Mouse (Mus musculus) splenic B cell, adult 2 months (primary cell): ENCODE measurements around the gene Rnf2.
A peak's percentile ranks its signal among the peaks of the same experiment; 100 is the strongest.
"Not testable (repeated sequence)": the region's sequence is repeated elsewhere in the genome, so short reads cannot be mapped to it uniquely, and the experiment has no call there.

ENCODE experiments used
- DNase-seq: peaks from one replicate; pipeline ENCODE4 v3.0.0-alpha.2; 2011; ENCODE audit warnings: low read depth, low spot score
- H3K27me3 ChIP-seq: 2 replicates; pipeline ENCODE4 v1.6.1; 2012; ENCODE audit warnings: mild to moderate bottlenecking, low read length, moderate library complexity, mixed read lengths; ENCODE audit not compliant: control insufficient read depth, poor library complexity, insufficient read depth, severe bottlenecking
- H3K36me3 ChIP-seq: 2 replicates; pipeline ENCODE4 v1.6.1; 2012; ENCODE audit warnings: mild to moderate bottlenecking, low read length, moderate library complexity, mixed read lengths; ENCODE audit not compliant: control insufficient read depth, poor library complexity, insufficient read depth, severe bottlenecking

The Rnf2 gene

GRCm38 (mm10) chr1:151497942-151498341 lies 2.8 kb downstream of the Rnf2 start:
- DNase-seq, result no peak
- Histone ChIP-seq H3K27me3 (no peaks in the 10 kb centered on the region), H3K36me3 (no peaks in the 10 kb centered on the region)

- DNase-seq, result peak; percentile 63
These were observed 3.7 kb downstream of the Rnf2 start for GRCm38 (mm10) chr1:151497028-151497427.

DNA sequence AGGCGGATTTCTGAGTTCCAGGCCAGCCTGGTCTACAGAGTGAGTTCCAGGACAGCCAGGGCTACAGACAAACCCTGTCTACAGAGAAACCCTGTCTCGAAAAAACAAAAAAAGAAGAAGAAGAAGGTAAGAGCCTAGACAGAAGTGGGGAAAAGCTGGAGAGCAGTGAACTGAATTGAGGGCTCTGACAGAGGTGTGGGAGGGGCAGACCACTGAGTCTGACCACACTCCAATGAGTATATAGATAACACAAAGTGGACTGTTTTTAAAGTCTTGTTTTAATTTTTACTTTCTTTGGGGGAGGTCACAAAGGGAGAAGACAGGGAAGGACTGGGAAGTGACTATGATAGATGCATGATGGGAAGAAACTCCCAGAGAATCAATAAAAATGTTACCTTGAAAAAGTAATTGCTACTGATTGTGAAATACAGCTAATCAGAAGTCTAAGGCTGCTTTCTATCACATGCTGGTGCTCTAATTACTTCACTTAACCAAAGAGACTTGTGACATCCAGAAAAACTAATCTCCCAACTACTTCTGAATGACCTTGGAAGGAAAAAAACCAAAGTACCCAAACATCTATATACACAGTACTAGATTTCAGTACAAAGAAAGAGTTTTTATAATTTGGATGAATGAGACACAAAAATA lies 5.0 kb downstream of the Rnf2 start:
- H3K27me3 ChIP-seq, result no peaks in the 10 kb centered on the region
- H3K36me3 ChIP-seq, result no peaks in the 10 kb centered on the region
- DNase-seq, result no peak

More at GRCm38 (mm10) chr1:151497028-151497427, 3.7 kb downstream of the Rnf2 start:
- H3K27me3 ChIP-seq, result no peaks in the 10 kb centered on the region
- no peaks in the 10 kb centered on the region for H3K36me3 ChIP-seq

DNA sequence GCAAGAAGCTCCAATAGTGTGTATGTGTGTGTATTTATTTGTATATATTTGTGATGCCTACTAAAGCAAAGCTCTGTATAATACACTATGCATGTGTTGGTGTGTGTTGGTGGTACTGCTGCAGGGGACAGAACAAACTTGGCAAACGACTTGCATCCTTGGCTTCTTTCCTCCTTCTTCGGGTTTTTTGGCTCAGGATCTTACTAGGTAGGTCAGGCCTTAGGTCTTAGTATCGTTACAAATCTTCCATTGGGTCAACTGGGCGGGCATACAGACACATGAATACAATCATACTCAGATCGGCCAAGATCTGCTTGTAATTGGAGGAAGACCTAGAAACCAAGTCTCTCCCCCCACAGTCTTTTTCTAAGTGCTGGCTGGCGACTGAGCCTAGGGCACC lies 6.0 kb downstream of the Rnf2 start:
- Histone ChIP-seq H3K27me3 (no peaks in the 10 kb centered on the region), H3K36me3 (no peaks in the 10 kb centered on the region)
- DNase-seq, result no peak

- Histone ChIP-seq H3K27me3 (no peaks in the 10 kb centered on the region), H3K36me3 (no peaks in the 10 kb centered on the region)
- DNase-seq, result no peak
These were observed 6.9 kb downstream of the Rnf2 start for GRCm38 (mm10) chr1:151493826-151494225.

DNA sequence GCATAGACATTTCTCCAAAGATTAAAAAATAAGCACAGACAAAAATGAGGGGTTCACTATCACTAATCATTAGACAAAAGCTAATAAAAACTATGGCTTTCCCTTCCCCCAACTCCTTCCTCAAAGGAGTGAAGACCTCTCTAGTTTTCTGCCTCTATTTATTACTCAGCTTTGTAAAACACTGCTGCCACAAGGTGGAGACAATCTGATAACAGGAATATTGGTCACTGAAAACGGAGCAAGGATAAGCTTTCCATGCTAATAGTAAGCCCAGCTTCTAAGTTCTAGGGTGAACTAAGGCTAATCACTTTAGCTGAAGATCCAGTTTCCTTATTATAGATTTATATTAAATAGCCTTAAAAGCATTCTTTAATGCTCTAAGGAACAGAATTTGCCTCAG lies 8.3 kb downstream of the Rnf2 start:
- DNase-seq, result no peak
- no peaks in the 10 kb centered on the region for H3K36me3 ChIP-seq
- no peaks in the 10 kb centered on the region for H3K27me3 ChIP-seq

DNA sequence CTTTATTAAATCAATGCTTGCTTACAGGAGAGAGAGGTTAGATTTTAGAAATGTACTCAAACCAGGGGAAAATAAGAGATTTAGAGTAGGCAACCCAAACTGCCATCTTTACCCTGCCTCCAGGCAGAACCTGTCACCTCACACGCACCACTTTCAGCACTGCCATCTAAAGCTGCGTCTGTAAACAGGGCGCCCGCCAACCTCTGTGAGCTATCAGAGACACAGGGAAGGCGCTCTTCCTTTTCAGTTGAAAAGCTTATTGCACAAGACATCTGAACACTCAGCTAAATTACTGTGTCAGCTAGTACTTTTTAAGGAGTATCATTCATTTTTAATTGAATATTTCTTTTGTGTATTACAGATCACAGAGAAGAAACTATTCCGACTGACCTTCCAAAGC lies 10.9 kb downstream of the Rnf2 start:
- no peaks in the 10 kb centered on the region for H3K36me3 ChIP-seq
- H3K27me3 ChIP-seq, result no peaks in the 10 kb centered on the region
- DNase-seq, result no peak

DNA sequence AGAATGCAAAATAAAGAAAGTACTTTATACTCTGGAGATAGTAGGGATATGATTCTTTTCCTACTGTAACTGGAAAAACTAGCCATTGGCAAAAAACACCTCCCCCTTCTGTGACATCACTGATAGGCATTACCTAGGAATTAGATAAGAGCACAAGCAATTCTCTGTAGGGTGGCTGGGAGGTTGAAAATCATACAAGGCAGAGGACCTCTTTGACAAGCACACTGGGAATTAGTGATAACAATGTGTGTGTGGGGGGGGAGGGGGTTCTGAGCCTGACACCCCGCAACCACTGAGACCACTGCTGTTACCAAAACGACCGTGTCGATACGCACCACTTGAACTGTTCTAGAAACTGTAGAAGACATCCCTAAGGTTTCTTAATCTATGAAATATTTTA lies 16.0 kb downstream of the Rnf2 start:
- Histone ChIP-seq H3K27me3 (no peaks in the 10 kb centered on the region), H3K36me3 (no peaks in the 10 kb centered on the region)
- no peak for DNase-seq

- no peaks in the 10 kb centered on the region for H3K27me3 ChIP-seq
- DNase-seq, result peak; percentile 64
- H3K36me3 ChIP-seq, result no peaks in the 10 kb centered on the region
These were observed 17.2 kb downstream of the Rnf2 start for GRCm38 (mm10) chr1:151483568-151483967.

- Histone ChIP-seq H3K36me3 (no peaks in the 10 kb centered on the region; the same call in 1 of the 2 replicates), H3K27me3 (no peaks in the 10 kb centered on the region)
- DNase-seq, result no peak
These were observed 18.3 kb downstream of the Rnf2 start for GRCm38 (mm10) chr1:151482497-151482896.

DNA sequence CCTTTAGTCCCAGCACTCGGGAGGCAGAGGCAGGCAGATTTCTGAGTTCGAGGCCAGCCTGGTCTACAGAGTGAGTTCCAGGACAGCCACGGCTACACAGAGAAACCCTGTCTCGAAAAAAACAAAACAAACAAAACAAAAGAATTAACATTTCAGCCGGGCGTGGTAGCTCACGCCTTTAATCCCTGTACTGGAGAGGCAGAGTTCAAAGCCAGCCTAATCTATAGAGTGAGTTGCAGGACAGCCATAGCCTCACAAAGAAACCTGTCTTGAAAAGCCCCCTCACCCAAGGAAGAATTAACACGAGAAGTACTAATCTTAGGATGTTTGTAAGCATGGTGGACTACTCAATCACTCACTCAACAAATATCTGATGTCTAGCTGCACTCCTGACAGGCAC lies 28.4 kb downstream of the Rnf2 start:
- peaks cover 10% of the 10 kb centered on the region; the same call in 1 of the 2 replicates for H3K36me3 ChIP-seq
- not testable (repeated sequence) for DNase-seq, H3K27me3 ChIP-seq

DNA sequence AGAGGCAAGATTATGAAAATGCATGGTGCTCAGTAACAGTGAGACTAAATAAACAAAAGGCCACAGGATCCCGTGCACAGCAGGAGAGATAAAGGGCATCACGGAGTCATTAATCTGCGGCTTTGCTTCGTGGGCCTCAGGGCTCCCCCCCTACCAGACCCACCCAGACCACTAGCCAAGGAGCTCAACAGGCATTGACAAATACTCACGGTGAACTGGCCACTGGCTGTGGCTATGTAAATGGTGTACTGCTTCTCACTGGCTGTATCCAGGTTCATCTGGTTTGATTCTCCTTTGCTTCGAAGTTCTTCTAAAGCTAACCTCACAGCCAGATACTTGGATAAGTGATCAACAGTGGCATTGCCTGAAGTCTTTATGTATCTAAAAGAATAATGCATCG lies 29.3 kb downstream of the Rnf2 start:
- H3K36me3 ChIP-seq, result peaks cover 8% of the 10 kb centered on the region; the same call in 1 of the 2 replicates
- no peak for DNase-seq
- H3K27me3 ChIP-seq, result no peaks in the 10 kb centered on the region

GRCm38 (mm10) chr1:151466571-151466970 lies 34.2 kb downstream of the Rnf2 start:
- Histone ChIP-seq H3K36me3 (peaks cover 1% of the 10 kb centered on the region; the same call in 1 of the 2 replicates), H3K27me3 (no peaks in the 10 kb centered on the region)
- no peak for DNase-seq

DNA sequence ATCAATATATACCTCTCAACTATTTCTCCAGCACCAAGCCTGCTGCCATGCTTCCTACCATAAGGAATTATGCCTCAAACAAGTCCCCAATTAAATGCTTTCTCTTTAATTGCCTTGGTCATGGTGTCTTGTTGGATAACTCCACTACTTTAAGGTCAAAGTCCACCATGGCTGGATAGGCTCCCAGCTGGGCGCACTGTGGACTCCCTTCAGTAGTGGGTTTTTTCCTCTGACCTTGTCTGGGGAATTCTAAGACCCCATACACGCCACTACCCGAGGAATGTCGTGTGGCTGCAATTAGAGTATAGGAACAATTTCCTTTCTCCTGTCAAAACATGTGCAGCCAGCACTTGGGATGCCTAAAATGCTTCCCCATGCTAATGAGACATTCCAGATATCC lies 35.8 kb downstream of the Rnf2 start:
- no peak for DNase-seq
- no peaks in the 10 kb centered on the region for H3K27me3 ChIP-seq
- H3K36me3 ChIP-seq, result peaks cover 1% of the 10 kb centered on the region; the same call in 1 of the 2 replicates

DNA sequence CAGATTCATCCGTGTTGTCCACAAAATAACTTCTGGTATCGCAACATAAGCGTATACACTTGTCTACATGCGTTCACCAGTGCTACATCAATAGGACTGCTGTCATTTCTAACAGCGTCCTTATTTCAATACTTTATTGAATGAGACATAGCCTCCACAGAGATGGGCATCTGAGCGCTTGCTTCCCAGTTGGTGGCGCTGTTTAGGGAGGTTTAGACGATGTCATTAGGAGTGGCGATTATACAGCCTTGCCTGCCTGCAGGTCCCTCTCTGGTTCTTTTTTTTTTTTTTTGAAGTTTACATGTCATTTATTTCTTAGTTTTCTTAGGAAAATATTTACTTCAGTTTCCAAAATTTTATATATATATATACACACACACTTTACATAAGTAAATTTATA lies 39.5 kb downstream of the Rnf2 start:
- H3K27me3 ChIP-seq, result no peaks in the 10 kb centered on the region
- DNase-seq, result peak; percentile 17
- H3K36me3 ChIP-seq, result no peaks in the 10 kb centered on the region; the same call in 1 of the 2 replicates

- Histone ChIP-seq H3K27me3 (no peaks in the 10 kb centered on the region), H3K36me3 (peaks cover 6% of the 10 kb centered on the region; the same call in 1 of the 2 replicates)
- DNase-seq, result peak; percentile 60
These were observed 43.7 kb downstream of the Rnf2 start for GRCm38 (mm10) chr1:151457087-151457486.
